Mouse (Mus musculus): Measurements from ENCODE around the gene Otud3. TPM values are rescaled to one million over a fixed set of nuclear protein-coding genes. Genes with fewer than 3 reads are reported as not detected.

Gene Otud3
- polyA plus RNA-seq, 1 experiment from 2014 or later: 2.8 TPM

DNA sequence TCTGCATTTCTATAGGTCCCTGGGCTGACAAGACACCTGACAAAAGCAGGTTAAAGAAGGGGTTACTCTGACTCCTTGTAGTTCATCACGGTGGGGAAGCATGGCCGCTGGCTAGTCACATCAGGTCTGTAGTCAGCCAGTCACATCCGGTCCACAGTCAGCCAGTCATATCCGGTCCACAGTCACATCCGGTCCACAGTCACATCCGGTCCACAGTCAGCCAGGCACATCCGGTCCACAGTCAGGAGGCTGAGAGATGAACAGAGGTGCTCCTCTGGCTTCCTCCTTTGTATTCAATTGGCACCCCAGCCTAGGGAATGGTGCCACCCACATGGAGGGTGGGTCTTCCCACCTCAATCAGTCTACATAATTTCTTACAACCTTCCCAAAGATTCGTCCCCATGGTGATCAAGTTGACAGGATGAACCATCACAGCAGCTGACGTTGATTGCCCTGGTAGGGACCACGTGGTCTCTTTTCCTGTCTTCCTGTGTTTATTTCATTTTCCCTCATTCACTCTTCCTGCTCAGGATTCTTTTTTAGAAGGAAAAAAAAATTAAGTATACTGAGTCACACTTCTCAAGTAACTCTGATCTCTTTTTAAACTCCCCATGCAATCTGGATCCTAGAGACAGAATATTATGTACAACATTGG is 50.3 kb downstream of the Otud3 start, which contains the start of gene Pla2g5:
Gene Pla2g5, minus strand, starts transcription at position 139 of the 655 bp plus-strand sequence.
- peaks cover 11% of the 10 kb centered on the region; the same call in 1 of the 2 replicates for H3K4me1 ChIP-seq
- no peaks in the 10 kb centered on the region for H3K9me3 ChIP-seq
- no peak for ATAC-seq (replicated peaks)
- H3K4me2 ChIP-seq: no peak within 1 kb of the TSS
- 74% methylated on average over 10 of the region's 10 CpGs for WGBS
- no peak within 1 kb of the TSS for H3K4me3 ChIP-seq
- no peak within 1 kb of the TSS for H3K9ac ChIP-seq
- H3K27me3 ChIP-seq (replicated peaks): no peaks in the 10 kb centered on the region
- no peaks in the 10 kb centered on the region for H3K36me3 ChIP-seq (replicated peaks)
- no peak within 1 kb of the TSS for H3K27ac ChIP-seq

- Histone ChIP-seq H3K4me3 (peak overlapping the region; percentile 37), H3K27ac (peak overlapping the region; percentile 71; the same call in 1 of the 2 replicates), H3K4me1 (peaks cover 11% of the 10 kb centered on the region; the same call in 1 of the 2 replicates), H3K9ac (peak overlapping the region; percentile 45), H3K4me2 (peak overlapping the region; percentile 50), H3K36me3 (replicated peaks) (no peaks in the 10 kb centered on the region), H3K27me3 (replicated peaks) (no peaks in the 10 kb centered on the region; the same call in 1 of the 2 replicates), H3K9me3 (no peaks in the 10 kb centered on the region)
- WGBS: 6% methylated on average over 13 of the region's 13 CpGs
- ATAC-seq (replicated peaks): peak; percentile 92
Measured at GRCm38 (mm10) chr4:138859728-138860127, 54.0 kb downstream of the Otud3 start.

DNA sequence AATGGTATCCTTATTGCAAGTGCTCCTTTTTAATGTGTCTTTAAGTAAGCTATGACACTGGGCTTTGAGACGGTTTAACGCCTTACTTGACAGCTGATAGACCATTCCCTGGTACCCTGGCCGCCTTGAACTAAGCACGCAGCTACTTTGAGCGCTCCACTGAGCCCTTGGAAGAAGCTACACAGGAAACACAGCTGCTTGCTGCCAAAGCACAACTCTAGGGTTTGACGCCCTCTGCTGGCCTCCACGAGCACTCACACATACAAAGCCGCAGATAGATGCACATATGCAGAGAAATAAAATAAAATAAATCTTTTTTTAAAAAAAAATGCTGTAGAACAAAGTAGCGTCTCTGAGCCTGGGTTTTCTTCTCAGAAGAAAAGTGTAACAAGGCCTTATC is 54.5 kb downstream of the Otud3 start:
- Histone ChIP-seq H3K27ac (peak overlapping the region; percentile 71; the same call in 1 of the 2 replicates), H3K4me2 (peak overlapping the region; percentile 50), H3K4me3 (peak overlapping the region; percentile 37), H3K27me3 (replicated peaks) (no peaks in the 10 kb centered on the region; the same call in 1 of the 2 replicates), H3K9ac (peak overlapping the region; percentile 45), H3K9me3 (no peaks in the 10 kb centered on the region), H3K4me1 (peaks cover 11% of the 10 kb centered on the region; the same call in 1 of the 2 replicates), H3K36me3 (replicated peaks) (no peaks in the 10 kb centered on the region)
- WGBS: 12% methylated on average over 9 of the region's 9 CpGs
- 0 out of 2 replicates have a peak, but pooled peaks have one; percentile 48 for ATAC-seq (replicated peaks)

DNA sequence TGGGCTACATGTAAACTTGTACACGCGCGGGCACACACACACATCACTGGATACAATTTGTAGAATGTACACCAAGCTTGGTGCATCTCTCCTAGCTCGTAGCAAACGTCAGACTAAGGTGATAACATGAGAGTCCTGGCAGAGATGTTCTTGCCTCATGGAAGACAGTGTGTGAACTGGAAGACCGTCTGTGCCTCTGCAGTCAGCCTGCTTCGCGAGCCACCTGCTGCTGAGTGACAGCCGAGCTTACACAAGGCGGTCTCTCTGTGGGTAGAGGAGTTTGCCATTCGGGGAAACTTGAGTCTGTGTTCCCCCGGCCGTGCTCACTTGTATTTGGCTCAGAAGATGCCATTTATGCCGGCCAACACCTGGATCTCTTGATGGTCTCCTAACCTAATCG is 55.3 kb downstream of the Otud3 start:
- Histone ChIP-seq H3K9me3 (no peaks in the 10 kb centered on the region), H3K36me3 (replicated peaks) (no peaks in the 10 kb centered on the region), H3K9ac (no peak overlapping the region), H3K4me3 (no peak overlapping the region), H3K27me3 (replicated peaks) (no peaks in the 10 kb centered on the region; the same call in 1 of the 2 replicates), H3K27ac (no peak overlapping the region), H3K4me2 (no peak overlapping the region), H3K4me1 (peaks cover 11% of the 10 kb centered on the region; the same call in 1 of the 2 replicates)
- 86% methylated on average over 15 of the region's 15 CpGs for WGBS
- ATAC-seq (replicated peaks): no peak

- Histone ChIP-seq H3K4me2 (no peak overlapping the region), H3K4me1 (peaks cover 11% of the 10 kb centered on the region; the same call in 1 of the 2 replicates), H3K36me3 (replicated peaks) (no peaks in the 10 kb centered on the region), H3K9me3 (no peaks in the 10 kb centered on the region), H3K9ac (no peak overlapping the region), H3K27me3 (replicated peaks) (no peaks in the 10 kb centered on the region; the same call in 1 of the 2 replicates), H3K27ac (no peak overlapping the region), H3K4me3 (no peak overlapping the region)
- WGBS: 88% methylated on average over 10 of the region's 10 CpGs
- no peak for ATAC-seq (replicated peaks)
Measured at GRCm38 (mm10) chr4:138857576-138857975, 56.2 kb downstream of the Otud3 start.

GRCm38 (mm10) chr4:138856491-138856890 is 57.3 kb downstream of the Otud3 start:
- no peak overlapping the region for H3K27ac ChIP-seq
- no peak overlapping the region for H3K4me3 ChIP-seq
- H3K9ac ChIP-seq: no peak overlapping the region
- peaks cover 11% of the 10 kb centered on the region; the same call in 1 of the 2 replicates for H3K4me1 ChIP-seq
- H3K36me3 ChIP-seq (replicated peaks): no peaks in the 10 kb centered on the region
- H3K4me2 ChIP-seq: no peak overlapping the region
- H3K27me3 ChIP-seq (replicated peaks): peaks cover 2% of the 10 kb centered on the region; the same call in 1 of the 2 replicates
- H3K9me3 ChIP-seq: no peaks in the 10 kb centered on the region
- no peak for ATAC-seq (replicated peaks)
- WGBS: 35% methylated on average over 7 of the region's 7 CpGs

GRCm38 (mm10) chr4:138855092-138855632 is 58.6 kb downstream of the Otud3 start:
- no peaks in the 10 kb centered on the region for H3K9me3 ChIP-seq
- no peak overlapping the region for H3K4me2 ChIP-seq
- H3K36me3 ChIP-seq (replicated peaks): no peaks in the 10 kb centered on the region
- no peak for ATAC-seq (replicated peaks)
- WGBS: 74% methylated on average over 9 of the region's 9 CpGs
- H3K27me3 ChIP-seq (replicated peaks): peaks cover 2% of the 10 kb centered on the region; the same call in 1 of the 2 replicates
- H3K4me3 ChIP-seq: no peak overlapping the region
- H3K27ac ChIP-seq: no peak overlapping the region
- no peak overlapping the region for H3K9ac ChIP-seq
- H3K4me1 ChIP-seq: peaks cover 9% of the 10 kb centered on the region; the same call in 1 of the 2 replicates

DNA sequence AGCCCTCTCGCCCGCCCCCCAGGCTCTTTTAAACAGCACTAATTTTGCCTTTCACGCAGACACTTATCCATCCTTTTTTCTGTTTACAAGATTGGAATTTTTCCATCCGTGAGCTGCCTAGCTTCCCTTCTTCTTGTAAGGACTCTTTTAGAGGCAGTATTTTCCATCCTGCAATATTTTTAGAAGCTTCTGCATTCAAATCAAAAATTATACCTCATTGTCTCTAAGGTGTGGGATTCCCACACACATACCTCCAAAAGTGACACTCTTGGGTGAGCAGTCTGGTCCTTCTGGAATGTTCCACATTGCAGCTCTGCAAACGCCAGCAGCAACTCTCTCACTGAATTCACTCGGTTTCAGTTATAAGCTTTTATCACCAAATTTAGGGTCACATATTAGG is 60.8 kb downstream of the Otud3 start:
- no peak overlapping the region for H3K4me2 ChIP-seq
- no peak overlapping the region for H3K27ac ChIP-seq
- no peaks in the 10 kb centered on the region for H3K4me1 ChIP-seq
- H3K36me3 ChIP-seq (replicated peaks): no peaks in the 10 kb centered on the region
- H3K9me3 ChIP-seq: no peaks in the 10 kb centered on the region
- no peak overlapping the region for H3K9ac ChIP-seq
- WGBS: 78% methylated on average over 6 of the region's 6 CpGs
- H3K4me3 ChIP-seq: no peak overlapping the region
- ATAC-seq (replicated peaks): no peak
- peaks cover 2% of the 10 kb centered on the region; the same call in 1 of the 2 replicates for H3K27me3 ChIP-seq (replicated peaks)

GRCm38 (mm10) chr4:138851463-138851862 is 62.3 kb downstream of the Otud3 start:
- H3K36me3 ChIP-seq (replicated peaks): no peaks in the 10 kb centered on the region
- H3K27ac ChIP-seq: no peak overlapping the region
- H3K4me1 ChIP-seq: no peaks in the 10 kb centered on the region
- no peak overlapping the region for H3K4me2 ChIP-seq
- no peaks in the 10 kb centered on the region for H3K9me3 ChIP-seq
- H3K27me3 ChIP-seq (replicated peaks): peaks cover 2% of the 10 kb centered on the region; the same call in 1 of the 2 replicates
- WGBS: 5% methylated on average over 4 of the region's 4 CpGs
- ATAC-seq (replicated peaks): peak; percentile 74
- H3K9ac ChIP-seq: no peak overlapping the region
- no peak overlapping the region for H3K4me3 ChIP-seq

Other genes starting within 250 kb of the Otud3 start
- gene Pla2g2c, start 189.2 kb downstream of the Otud3 start, polyA plus RNA-seq (2015; fragmentation: Nextera tagmentation; extraction: Ambion mirVana): 0.74 and 1.1 TPM in 2 replicates
- 4.3 and 4.7 TPM in 2 replicates for gene Ubxn10, start 176.8 kb downstream of the Otud3 start, polyA plus RNA-seq (2015; fragmentation: Nextera tagmentation; extraction: Ambion mirVana)
- 0.06 and 0.13 TPM in 2 replicates for gene Pla2g2f, start 156.3 kb downstream of the Otud3 start, polyA plus RNA-seq (2015; fragmentation: Nextera tagmentation; extraction: Ambion mirVana)
- 0.10 and 0.31 TPM in 2 replicates for gene Pla2g2d, start 138.2 kb downstream of the Otud3 start, polyA plus RNA-seq (2015; fragmentation: Nextera tagmentation; extraction: Ambion mirVana)
- gene Pla2g5, start 50.5 kb downstream of the Otud3 start, polyA plus RNA-seq (2015; fragmentation: Nextera tagmentation; extraction: Ambion mirVana): 0.46 and 0.75 TPM in 2 replicates
- not detected in 2 replicates for gene Gm13030, start 40.0 kb downstream of the Otud3 start, polyA plus RNA-seq (2015; fragmentation: Nextera tagmentation; extraction: Ambion mirVana)
- not detected in 2 replicates for gene Pla2g2e, start 36.0 kb downstream of the Otud3 start, polyA plus RNA-seq (2015; fragmentation: Nextera tagmentation; extraction: Ambion mirVana)
- gene Rnf186, start 53.2 kb upstream of the Otud3 start, polyA plus RNA-seq (2015; fragmentation: Nextera tagmentation; extraction: Ambion mirVana): 0.58 TPM in 1 of 2 replicates, not detected in the other
- gene Tmco4, start 58.9 kb upstream of the Otud3 start, polyA plus RNA-seq (2015; fragmentation: Nextera tagmentation; extraction: Ambion mirVana): 0.64 and 0.75 TPM in 2 replicates
- gene Htr6, start 161.6 kb upstream of the Otud3 start, polyA plus RNA-seq (2015; fragmentation: Nextera tagmentation; extraction: Ambion mirVana): 0.50 and 0.56 TPM in 2 replicates
- gene Nbl1, start 179.0 kb upstream of the Otud3 start, polyA plus RNA-seq (2015; fragmentation: Nextera tagmentation; extraction: Ambion mirVana): 42.3 and 50.7 TPM in 2 replicates
- 323 and 328 TPM in 2 replicates for gene Minos1, start 217.2 kb upstream of the Otud3 start, polyA plus RNA-seq (2015; fragmentation: Nextera tagmentation; extraction: Ambion mirVana)

Measured in midbrain, embryonic 15.5 days (tissue).